Mouse (Mus musculus) v-Abl transformed pro-B cells (cell line): ENCODE data around the gene Tead1.

Source experiments
- in situ Hi-C, 2 experiments: fragments of 400-800 bp; cut with MboI; formaldehyde crosslinking; loops; one replicate each; pipeline ENCODE4 v1.15.1; 2025; ENCODE audit not compliant: unreplicated experiment in 2 of 2

The Tead1 gene

GRCm38 (mm10) chr7:112679171-112679512 is at the start of gene Tead1:
TSS of gene Tead1 (plus strand) at chr7:112679318.
- in situ Hi-C loops, result no loop called here

- in situ Hi-C loops, result no loop called here
These were observed 44.5 kb upstream of the Tead1 start for GRCm38 (mm10) chr7:112634505-112635213.

GRCm38 (mm10) chr7:112635936-112636335 is 43.2 kb upstream of the Tead1 start:
- in situ Hi-C loops, result no loop called here

- in situ Hi-C loops, result no loop called here
These were observed 35.1 kb upstream of the Tead1 start for GRCm38 (mm10) chr7:112643866-112644543.

GRCm38 (mm10) chr7:112644701-112645100 is 34.4 kb upstream of the Tead1 start:
- in situ Hi-C loops, result no loop called here

GRCm38 (mm10) chr7:112645724-112646123 is 33.4 kb upstream of the Tead1 start:
- in situ Hi-C loops, result no loop called here

- in situ Hi-C loops, result no loop called here
These were observed 31.7 kb upstream of the Tead1 start for GRCm38 (mm10) chr7:112647417-112647816.

GRCm38 (mm10) chr7:112656141-112656662 is 22.9 kb upstream of the Tead1 start:
- in situ Hi-C loops, result no loop called here

GRCm38 (mm10) chr7:112658939-112659338 is 20.2 kb upstream of the Tead1 start:
- in situ Hi-C loops, result no loop called here

- in situ Hi-C loops, result no loop called here
These were observed 19.3 kb upstream of the Tead1 start for GRCm38 (mm10) chr7:112659816-112660215.

- in situ Hi-C loops, result no loop called here
These were observed 18.8 kb upstream of the Tead1 start for GRCm38 (mm10) chr7:112660325-112660724.

GRCm38 (mm10) chr7:112662398-112663313 is 16.5 kb upstream of the Tead1 start:
- in situ Hi-C loops, result no loop called here

GRCm38 (mm10) chr7:112663314-112663966 is 15.7 kb upstream of the Tead1 start:
- in situ Hi-C loops, result no loop called here

GRCm38 (mm10) chr7:112669993-112670392 is 9.1 kb upstream of the Tead1 start:
- in situ Hi-C loops, result no loop called here

GRCm38 (mm10) chr7:112678418-112679170 is 524 bp upstream of the Tead1 start:
- in situ Hi-C loops, result no loop called here

- in situ Hi-C loops, result no loop called here
These were observed 561 bp downstream of the Tead1 start for GRCm38 (mm10) chr7:112679513-112680245.

GRCm38 (mm10) chr7:112680498-112681251 is 1.6 kb downstream of the Tead1 start:
- in situ Hi-C loops, result no loop called here
